Mouse (Mus musculus): ENCODE measurements at regions not wholly inside any gene's neighbourhood (a gene's known extent, or its start where the extent isn't known, plus 50 kb on each side); places are given as distances from the start of the nearest gene placed in this dataset.

- DNase-seq (ENCODE audit: low spot score) = no peak
- Histone ChIP-seq H3K36me3 (replicated peaks) (no peaks in the 10 kb centered on the region), H3K27me3 (replicated peaks; ENCODE audit: low read depth, poor library complexity, severe bottlenecking) (no peaks in the 10 kb centered on the region), H3K4me1 (no peaks in the 10 kb centered on the region), H3K4me3 (no peak overlapping the region), H3K27ac (replicated peaks) (no peak overlapping the region), H3K9me3 (no peaks in the 10 kb centered on the region)
- 92% methylated on average over 1 of the region's 1 CpGs for WGBS
Observed at GRCm38 (mm10) chr8:44094818-44095217, 385.0 kb upstream of the Adam34 start.

- Histone ChIP-seq H3K27me3 (replicated peaks; ENCODE audit: low read depth, poor library complexity, severe bottlenecking) (no peaks in the 10 kb centered on the region), H3K36me3 (replicated peaks) (no peaks in the 10 kb centered on the region), H3K4me1 (no peaks in the 10 kb centered on the region), H3K9me3 (no peaks in the 10 kb centered on the region), H3K27ac (replicated peaks) (no peak overlapping the region), H3K4me3 (no peak overlapping the region)
- 75% methylated on average over 1 of the region's 1 CpGs for WGBS
- no peak for DNase-seq (ENCODE audit: low spot score)
Observed at GRCm38 (mm10) chr8:44093491-44093890, 383.6 kb upstream of the Adam34 start.

- no peaks in the 10 kb centered on the region for H3K27me3 ChIP-seq (replicated peaks; ENCODE audit: low read depth, poor library complexity, severe bottlenecking)
- no peak for DNase-seq (ENCODE audit: low spot score)
- no peaks in the 10 kb centered on the region for H3K4me1 ChIP-seq
- H3K36me3 ChIP-seq (replicated peaks) = no peaks in the 10 kb centered on the region
- 84% methylated on average over 4 of the region's 4 CpGs for WGBS
- H3K4me3 ChIP-seq = no peak overlapping the region
- H3K9me3 ChIP-seq = no peaks in the 10 kb centered on the region
- no peak overlapping the region for H3K27ac ChIP-seq (replicated peaks)
Observed at GRCm38 (mm10) chr8:44082057-44082456, 372.2 kb upstream of the Adam34 start.

- Histone ChIP-seq H3K27me3 (replicated peaks; ENCODE audit: low read depth, poor library complexity, severe bottlenecking) (no peaks in the 10 kb centered on the region), H3K36me3 (replicated peaks) (no peaks in the 10 kb centered on the region), H3K4me1 (no peaks in the 10 kb centered on the region), H3K4me3 (no peak overlapping the region), H3K27ac (replicated peaks) (no peak overlapping the region), H3K9me3 (no peaks in the 10 kb centered on the region)
- no peak for DNase-seq (ENCODE audit: low spot score)
- WGBS = 78% methylated on average over 5 of the region's 5 CpGs
Observed at GRCm38 (mm10) chr8:44058846-44059245, 349.0 kb upstream of the Adam34 start.

GRCm38 (mm10) chr8:44042572-44043355 is 332.9 kb upstream of the Adam34 start:
- 94% methylated on average over 8 of the region's 8 CpGs for WGBS
- no peaks in the 10 kb centered on the region for H3K4me1 ChIP-seq
- H3K4me3 ChIP-seq = no peak overlapping the region

GRCm38 (mm10) chr8:44034211-44034610 is 324.4 kb upstream of the Adam34 start:
- Histone ChIP-seq H3K4me1 (0 out of 2 replicates have a peak, but pooled peaks cover 6% of the 10 kb centered on the region), H3K27me3 (replicated peaks; ENCODE audit: low read depth, poor library complexity, severe bottlenecking) (no peaks in the 10 kb centered on the region), H3K4me3 (no peak overlapping the region), H3K36me3 (replicated peaks) (no peaks in the 10 kb centered on the region), H3K9me3 (no peaks in the 10 kb centered on the region), H3K27ac (replicated peaks) (no peak overlapping the region)
- no peak for DNase-seq (ENCODE audit: low spot score)
- 55% methylated on average over 4 of the region's 4 CpGs for WGBS

More at GRCm38 (mm10) chr8:44042572-44043355, 332.9 kb upstream of the Adam34 start:
- no peaks in the 10 kb centered on the region for H3K27me3 ChIP-seq (replicated peaks; ENCODE audit: low read depth, poor library complexity, severe bottlenecking)
- no peak for DNase-seq (ENCODE audit: low spot score)
- no peak overlapping the region for H3K27ac ChIP-seq (replicated peaks)
- H3K36me3 ChIP-seq (replicated peaks) = no peaks in the 10 kb centered on the region
- H3K9me3 ChIP-seq = no peaks in the 10 kb centered on the region

GRCm38 (mm10) chr8:44031376-44031775 is 321.5 kb upstream of the Adam34 start:
- no peak overlapping the region for H3K27ac ChIP-seq (replicated peaks)
- no peaks in the 10 kb centered on the region for H3K27me3 ChIP-seq (replicated peaks; ENCODE audit: low read depth, poor library complexity, severe bottlenecking)
- no peak overlapping the region for H3K4me3 ChIP-seq
- 89% methylated on average over 2 of the region's 2 CpGs for WGBS
- H3K4me1 ChIP-seq = 0 out of 2 replicates have a peak, but pooled peaks cover 6% of the 10 kb centered on the region
- no peak for DNase-seq (ENCODE audit: low spot score)
- H3K36me3 ChIP-seq (replicated peaks) = no peaks in the 10 kb centered on the region
- H3K9me3 ChIP-seq = no peaks in the 10 kb centered on the region

GRCm38 (mm10) chr8:44030972-44031371 is 321.1 kb upstream of the Adam34 start:
- no peak overlapping the region for H3K4me3 ChIP-seq
- H3K4me1 ChIP-seq = 0 out of 2 replicates have a peak, but pooled peaks cover 6% of the 10 kb centered on the region
- no peaks in the 10 kb centered on the region for H3K9me3 ChIP-seq
- H3K27ac ChIP-seq (replicated peaks) = no peak overlapping the region
- no peaks in the 10 kb centered on the region for H3K36me3 ChIP-seq (replicated peaks)
- H3K27me3 ChIP-seq (replicated peaks; ENCODE audit: low read depth, poor library complexity, severe bottlenecking) = no peaks in the 10 kb centered on the region
- DNase-seq (ENCODE audit: low spot score) = no peak

- no peak overlapping the region for H3K4me3 ChIP-seq
- no peaks in the 10 kb centered on the region for H3K27me3 ChIP-seq (replicated peaks; ENCODE audit: low read depth, poor library complexity, severe bottlenecking)
- H3K9me3 ChIP-seq = no peaks in the 10 kb centered on the region
- H3K27ac ChIP-seq (replicated peaks) = no peak overlapping the region
- 66% methylated on average over 4 of the region's 4 CpGs for WGBS
- no peak for DNase-seq (ENCODE audit: low spot score)
- H3K4me1 ChIP-seq = no peaks in the 10 kb centered on the region
- no peaks in the 10 kb centered on the region for H3K36me3 ChIP-seq (replicated peaks)
Observed at GRCm38 (mm10) chr8:44027738-44028137, 317.9 kb upstream of the Adam34 start.

- no peak overlapping the region for H3K4me3 ChIP-seq
- H3K36me3 ChIP-seq (replicated peaks) = no peaks in the 10 kb centered on the region
- no peaks in the 10 kb centered on the region for H3K27me3 ChIP-seq (replicated peaks; ENCODE audit: low read depth, poor library complexity, severe bottlenecking)
- DNase-seq (ENCODE audit: low spot score) = peak; percentile 70
- no peaks in the 10 kb centered on the region for H3K9me3 ChIP-seq
- no peak overlapping the region for H3K27ac ChIP-seq (replicated peaks)
- no peaks in the 10 kb centered on the region for H3K4me1 ChIP-seq
- WGBS = 24% methylated on average over 3 of the region's 3 CpGs
Observed at GRCm38 (mm10) chr8:44025926-44026325, 316.1 kb upstream of the Adam34 start.

- Histone ChIP-seq H3K27me3 (replicated peaks; ENCODE audit: low read depth, poor library complexity, severe bottlenecking) (no peaks in the 10 kb centered on the region), H3K27ac (replicated peaks) (no peak overlapping the region), H3K4me1 (no peaks in the 10 kb centered on the region), H3K9me3 (no peaks in the 10 kb centered on the region), H3K36me3 (replicated peaks) (no peaks in the 10 kb centered on the region), H3K4me3 (no peak overlapping the region)
- 90% methylated on average over 3 of the region's 3 CpGs for WGBS
- no peak for DNase-seq (ENCODE audit: low spot score)
Observed at GRCm38 (mm10) chr8:44024028-44024427, 314.2 kb upstream of the Adam34 start.
